Mouse (Mus musculus): ENCODE measurements around the gene Rtf2. TPM values are rescaled to one million over a fixed set of nuclear protein-coding genes. Genes with fewer than 3 reads are reported as not detected.

Rtf2 gene
- polyA plus RNA-seq, 1 experiment from 2014 or later: 85.6 TPM

DNA sequence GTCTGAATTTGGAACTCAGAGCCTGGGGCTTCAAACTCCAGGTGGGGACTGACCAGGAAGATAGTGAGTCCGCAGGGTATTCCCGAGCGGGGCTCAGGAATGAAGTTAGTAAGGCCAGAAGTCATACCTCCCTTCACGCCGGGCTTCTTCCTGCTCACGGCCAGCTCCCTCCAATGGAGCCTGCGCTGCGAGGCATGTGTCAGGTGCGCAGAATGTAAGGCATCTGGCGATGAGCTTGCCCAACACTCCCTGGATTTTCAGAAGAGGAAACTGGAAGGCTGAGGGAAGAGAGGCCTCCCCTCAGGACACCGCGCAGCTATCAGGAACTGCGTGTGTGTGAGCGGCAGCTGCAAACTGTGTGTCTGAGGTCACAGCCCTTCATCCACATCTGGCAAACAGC, 61.8 kb downstream of the Rtf2 start:
- DNase-seq (ENCODE audit: extremely low spot score, low spot score): no peak
- Histone ChIP-seq H3K9me3 (no peaks in the 10 kb centered on the region), H3K4me3 (no peak overlapping the region), H3K27ac (no peak overlapping the region), H3K36me3 (replicated peaks) (no peaks in the 10 kb centered on the region), H3K27me3 (ENCODE audit: poor library complexity, severe bottlenecking) (no peaks in the 10 kb centered on the region), H3K4me1 (peaks cover 11% of the 10 kb centered on the region; the same call in 1 of the 2 replicates)
- 72% methylated on average over 14 of the region's 14 CpGs for WGBS

DNA sequence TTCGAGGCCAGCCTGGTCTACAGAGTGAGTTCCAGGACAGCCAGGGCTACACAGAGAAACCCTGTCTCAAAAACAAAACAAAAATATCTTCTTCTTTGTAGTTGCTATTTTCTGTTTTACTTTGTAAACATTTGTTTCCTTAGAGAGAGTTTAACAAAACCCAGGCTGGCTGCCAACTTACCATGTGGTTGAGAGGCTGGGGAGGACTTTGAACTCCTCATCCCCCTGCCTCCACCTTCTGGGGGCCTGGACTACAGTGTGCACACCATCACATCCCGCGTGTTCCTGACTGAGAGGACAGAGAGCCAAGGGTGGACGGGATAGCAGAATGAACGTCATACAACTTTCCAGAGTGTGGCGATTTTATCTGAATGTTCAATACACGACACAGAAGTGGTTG, 65.8 kb downstream of the Rtf2 start:
- Histone ChIP-seq H3K4me1 (peaks cover 6% of the 10 kb centered on the region; the same call in 1 of the 2 replicates), H3K36me3 (replicated peaks) (no peaks in the 10 kb centered on the region)

DNA sequence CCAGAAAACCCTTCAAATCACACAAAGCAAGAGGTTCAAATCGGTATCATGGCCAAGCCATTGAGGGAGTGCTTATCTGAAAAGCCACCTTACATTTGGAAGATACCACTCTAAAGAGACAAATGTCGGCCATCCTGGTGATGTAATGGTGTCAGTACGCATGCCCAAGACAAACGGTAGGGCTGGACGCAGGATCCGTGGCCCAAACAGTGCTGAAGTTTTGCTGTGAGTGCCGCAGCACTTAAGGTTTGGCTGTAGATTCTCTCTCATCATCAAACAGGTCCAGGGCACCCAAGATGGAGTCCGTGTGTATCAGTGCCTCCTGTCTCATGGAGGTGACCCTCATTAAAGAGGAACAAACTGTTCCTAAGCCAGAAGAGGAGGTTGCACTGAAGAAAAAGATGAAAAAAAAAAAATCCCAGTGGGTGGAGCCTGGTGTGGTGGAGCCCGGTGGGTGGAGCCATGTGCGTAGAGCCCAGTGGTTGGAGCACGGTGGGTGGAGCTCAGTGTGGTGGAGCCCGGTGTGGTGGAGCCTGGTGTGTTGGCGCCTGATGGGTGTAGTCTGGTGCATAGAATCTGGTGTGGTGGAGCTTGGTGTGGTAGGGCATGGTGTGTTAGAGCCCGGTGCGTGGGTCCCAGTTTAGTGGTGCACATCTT, 69.8 kb downstream of the Rtf2 start:
- WGBS: 92% methylated on average over 15 of the region's 15 CpGs
- DNase-seq (ENCODE audit: extremely low spot score, low spot score): no peak
- H3K27ac ChIP-seq: no peak overlapping the region
- H3K4me3 ChIP-seq: no peak overlapping the region
- H3K9me3 ChIP-seq: no peaks in the 10 kb centered on the region
- H3K27me3 ChIP-seq (ENCODE audit: poor library complexity, severe bottlenecking): no peaks in the 10 kb centered on the region
- H3K4me1 ChIP-seq: no peaks in the 10 kb centered on the region
- no peaks in the 10 kb centered on the region for H3K36me3 ChIP-seq (replicated peaks)

More for the DNA sequence above, 65.8 kb downstream of the Rtf2 start:
- Histone ChIP-seq H3K27ac (no peak overlapping the region), H3K4me3 (no peak overlapping the region), H3K27me3 (ENCODE audit: poor library complexity, severe bottlenecking) (no peaks in the 10 kb centered on the region), H3K9me3 (no peaks in the 10 kb centered on the region)
- 91% methylated on average over 7 of the region's 7 CpGs for WGBS
- DNase-seq (ENCODE audit: extremely low spot score, low spot score): no peak

DNA sequence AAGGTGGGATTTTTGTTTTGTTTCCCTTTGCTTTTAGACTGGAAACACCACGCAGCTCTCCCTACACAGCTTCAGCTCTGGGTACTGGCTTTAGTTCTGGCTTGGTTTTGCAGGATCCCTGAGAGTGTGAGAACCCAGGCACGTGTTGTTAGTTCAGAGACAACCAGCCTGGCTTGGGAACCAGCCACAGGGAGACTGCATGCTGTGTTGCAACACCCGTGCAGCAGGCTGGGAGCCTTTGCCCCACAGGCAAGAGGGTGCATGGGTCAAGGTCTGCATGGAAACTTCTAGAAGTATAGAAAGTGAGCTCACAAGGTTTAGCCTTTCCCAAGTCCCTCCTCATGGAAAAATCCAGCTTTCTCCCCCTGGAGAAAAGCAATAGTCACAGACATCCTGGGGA, 70.5 kb downstream of the Rtf2 start:
- no peak for DNase-seq (ENCODE audit: extremely low spot score, low spot score)

DNA sequence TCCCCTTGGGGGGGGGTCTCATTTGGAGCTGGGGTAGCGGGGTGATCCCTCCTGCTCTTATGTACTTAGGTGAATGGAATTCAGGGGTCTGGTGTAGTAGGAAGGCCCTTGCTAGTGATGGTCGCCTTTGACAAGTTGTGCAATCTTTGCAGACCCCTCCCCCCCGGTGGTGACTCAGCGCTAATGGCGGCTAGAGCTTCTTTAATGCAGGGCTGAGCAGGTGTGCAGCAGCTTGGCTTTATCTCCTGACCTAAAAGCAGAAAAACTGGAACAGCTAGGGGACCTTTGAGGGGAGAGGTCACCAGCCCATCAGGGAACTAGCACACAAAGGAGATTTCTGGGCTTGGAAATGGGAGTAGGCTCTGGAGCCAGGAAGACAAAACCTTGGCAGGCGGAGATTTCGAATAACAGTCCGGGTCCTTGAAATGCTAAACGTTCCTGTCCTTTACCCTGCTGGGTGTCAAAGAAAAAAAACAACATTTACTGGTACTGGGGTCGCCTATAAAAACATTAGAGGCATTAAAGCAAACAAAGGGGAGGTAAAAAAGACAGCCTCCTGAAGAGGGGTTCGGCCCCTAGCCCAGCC, 76.1 kb downstream of the Rtf2 start:
- H3K27ac ChIP-seq: peak overlapping the region; percentile 30; the same call in 1 of the 2 replicates

More for the DNA sequence above, 70.5 kb downstream of the Rtf2 start:
- Histone ChIP-seq H3K4me1 (no peaks in the 10 kb centered on the region), H3K27me3 (ENCODE audit: poor library complexity, severe bottlenecking) (peaks cover 2% of the 10 kb centered on the region; the same call in 1 of the 2 replicates), H3K9me3 (no peaks in the 10 kb centered on the region), H3K27ac (no peak overlapping the region), H3K36me3 (replicated peaks) (no peaks in the 10 kb centered on the region), H3K4me3 (no peak overlapping the region)
- 71% methylated on average over 3 of the region's 3 CpGs for WGBS

More for the DNA sequence above, 76.1 kb downstream of the Rtf2 start:
- no peak for DNase-seq (ENCODE audit: extremely low spot score, low spot score)
- Histone ChIP-seq H3K36me3 (replicated peaks) (no peaks in the 10 kb centered on the region), H3K9me3 (peaks cover 4% of the 10 kb centered on the region; the same call in 1 of the 2 replicates), H3K4me3 (no peak overlapping the region), H3K4me1 (peaks cover 22% of the 10 kb centered on the region), H3K27me3 (ENCODE audit: poor library complexity, severe bottlenecking) (peaks cover 17% of the 10 kb centered on the region)
- 27% methylated on average over 11 of the region's 11 CpGs for WGBS

Other genes starting within 250 kb of the Rtf2 start
- 0.10 TPM in 1 of 2 replicates, not detected in the other for gene Mc3r, start 192.1 kb upstream of the Rtf2 start, polyA plus RNA-seq (2016; fragmentation: Nextera tagmentation; extraction: Ambion mirVana)
- 15.7 and 16.6 TPM in 2 replicates for gene Fam210b, start 95.0 kb upstream of the Rtf2 start, polyA plus RNA-seq (2016; fragmentation: Nextera tagmentation; extraction: Ambion mirVana)
- 224 and 227 TPM in 2 replicates for gene Aurka, start 70.0 kb upstream of the Rtf2 start, polyA plus RNA-seq (2016; fragmentation: Nextera tagmentation; extraction: Ambion mirVana)
- gene Cstf1, start 69.9 kb upstream of the Rtf2 start, polyA plus RNA-seq (2016; fragmentation: Nextera tagmentation; extraction: Ambion mirVana): 56.0 and 57.2 TPM in 2 replicates
- 0.24 and 0.34 TPM in 2 replicates for gene Cass4, start 46.8 kb upstream of the Rtf2 start, polyA plus RNA-seq (2016; fragmentation: Nextera tagmentation; extraction: Ambion mirVana)
- gene Gcnt7, start 18.0 kb downstream of the Rtf2 start, polyA plus RNA-seq (2016; fragmentation: Nextera tagmentation; extraction: Ambion mirVana): 1.6 and 2.6 TPM in 2 replicates
- 0.50 and 0.55 TPM in 2 replicates for gene Fam209, start 32.0 kb downstream of the Rtf2 start, polyA plus RNA-seq (2016; fragmentation: Nextera tagmentation; extraction: Ambion mirVana)
- 38.2 and 43.2 TPM in 2 replicates for gene Tfap2c, start 109.0 kb downstream of the Rtf2 start, polyA plus RNA-seq (2016; fragmentation: Nextera tagmentation; extraction: Ambion mirVana)